Mouse (Mus musculus) ZHBTc4 (cell line): ENCODE measurements around the gene Cpb2.

ENCODE experiments used
- DNase-seq: peaks from one replicate; pipeline ENCODE4 v3.0.0-alpha.2; 2011; ENCODE audit warnings: low read depth, low spot score

The Cpb2 gene

DNA sequence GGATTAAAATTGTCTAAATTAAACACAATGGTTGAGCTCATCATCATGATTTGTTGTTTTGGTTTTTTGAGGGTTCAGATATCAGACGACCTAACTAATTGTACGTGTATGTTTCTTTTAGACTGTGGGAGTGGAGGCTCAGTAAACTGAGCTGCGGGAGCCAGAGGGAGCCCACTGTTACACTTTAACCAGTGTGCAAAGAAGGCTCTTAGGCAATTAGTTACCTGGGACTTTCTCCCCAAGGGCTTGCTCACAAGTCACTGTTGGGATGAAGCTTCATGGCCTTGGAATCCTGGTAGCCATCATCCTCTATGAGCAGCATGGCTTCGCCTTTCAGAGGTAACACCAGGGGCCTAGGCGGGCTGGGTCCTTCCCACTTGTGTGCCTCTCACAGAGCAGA is at the start of gene Cpb2:
TSS of gene Cpb2 (plus strand) at position 201 of the 400 bp plus-strand sequence.
- no peak for DNase-seq

GRCm38 (mm10) chr14:75192427-75192826 is 49.7 kb upstream of the Cpb2 start:
- DNase-seq, result no peak

DNA sequence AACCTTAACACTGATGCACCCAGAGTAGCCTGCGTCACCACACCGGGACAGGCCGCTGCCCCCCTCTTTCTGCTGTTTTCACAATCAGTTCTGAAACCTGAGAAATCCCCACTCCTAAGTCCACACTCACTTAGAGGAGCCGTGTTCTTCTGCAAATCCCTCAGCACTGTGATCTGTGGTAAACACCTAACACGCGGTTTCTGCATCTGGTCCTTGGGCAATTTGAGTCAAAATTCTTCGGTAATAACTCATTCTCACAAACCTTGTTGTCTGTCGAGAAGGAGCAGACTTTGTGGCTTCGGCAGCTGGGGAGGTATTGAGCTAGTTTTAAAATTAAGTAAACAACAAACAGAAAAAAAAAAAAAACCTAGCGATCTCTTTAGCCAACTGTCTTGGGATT is 49.2 kb upstream of the Cpb2 start:
- no peak for DNase-seq

GRCm38 (mm10) chr14:75195530-75195929 is 46.6 kb upstream of the Cpb2 start:
- DNase-seq, result no peak

DNA sequence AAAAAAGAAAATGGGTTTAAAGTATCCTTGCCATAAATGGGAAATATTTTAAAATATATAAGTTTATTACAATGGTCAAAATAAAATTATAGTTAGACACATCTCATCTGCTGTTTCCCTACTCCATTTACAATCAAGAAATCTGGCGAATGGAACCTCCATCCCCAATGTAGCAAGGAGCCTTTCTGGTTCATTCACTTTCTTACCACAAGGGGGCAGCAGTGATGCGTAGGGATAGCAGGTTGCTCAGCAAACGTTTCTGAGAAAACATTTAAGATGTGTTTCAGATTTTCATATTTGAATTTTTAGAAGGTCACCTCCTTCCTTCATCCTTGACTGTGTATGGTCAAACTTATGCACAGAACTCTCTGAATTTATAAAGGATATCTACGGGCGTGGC is 45.1 kb upstream of the Cpb2 start:
- peak; percentile 51 for DNase-seq

DNA sequence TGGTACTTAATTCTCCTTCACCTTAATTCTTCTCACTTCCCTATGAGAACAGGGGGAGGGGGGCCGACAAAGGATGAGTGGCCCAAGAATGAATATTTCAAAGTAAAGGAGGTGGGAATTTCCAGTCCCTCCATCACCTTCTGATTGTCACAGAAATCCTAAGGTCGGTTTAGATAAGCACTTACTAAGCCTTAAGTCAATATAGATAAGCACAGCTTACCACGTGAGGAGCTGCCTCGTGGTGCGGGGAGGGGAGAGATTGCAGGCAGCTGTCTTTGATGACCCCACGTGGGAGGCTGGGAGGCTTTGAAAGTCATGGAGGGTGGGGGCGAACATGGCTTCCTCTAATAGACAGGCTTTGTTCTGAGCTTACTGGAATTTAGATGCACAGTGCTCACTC is 44.4 kb upstream of the Cpb2 start:
- DNase-seq, result peak; percentile 5

- no peak for DNase-seq
Measured at GRCm38 (mm10) chr14:75205363-75206051, 36.6 kb upstream of the Cpb2 start.

GRCm38 (mm10) chr14:75206307-75206706 is 35.8 kb upstream of the Cpb2 start:
- no peak for DNase-seq

DNA sequence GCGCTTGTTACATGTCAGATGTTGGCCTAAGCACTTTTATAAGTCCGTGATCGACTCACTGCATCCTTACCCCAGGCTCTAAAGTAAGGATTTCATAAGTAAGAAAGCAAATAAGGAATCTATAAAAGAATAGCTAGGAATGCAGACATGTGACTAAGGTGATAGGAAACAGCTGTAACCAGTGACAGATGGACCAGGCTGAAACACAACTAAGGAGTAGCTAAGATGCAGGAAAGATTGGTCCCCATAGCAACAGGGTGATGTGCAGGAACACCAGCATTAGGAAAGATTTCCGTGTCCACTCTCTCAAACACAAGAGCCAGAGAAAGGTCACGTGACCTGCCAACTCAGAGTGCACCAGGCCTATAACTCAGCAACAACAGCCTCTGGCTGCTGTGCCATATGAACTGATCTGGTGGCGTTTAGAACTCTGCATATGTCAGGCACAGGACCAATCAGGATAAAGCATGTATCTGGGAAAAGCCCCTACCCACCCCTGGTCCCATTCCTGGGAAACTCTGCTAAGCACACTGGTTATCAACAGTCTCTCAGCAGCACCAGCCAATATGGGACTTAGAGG is 33.4 kb upstream of the Cpb2 start:
- DNase-seq, result no peak

- no peak for DNase-seq
Measured at GRCm38 (mm10) chr14:75213752-75214151, 28.3 kb upstream of the Cpb2 start.

- no peak for DNase-seq
Measured at GRCm38 (mm10) chr14:75218843-75219242, 23.2 kb upstream of the Cpb2 start.

DNA sequence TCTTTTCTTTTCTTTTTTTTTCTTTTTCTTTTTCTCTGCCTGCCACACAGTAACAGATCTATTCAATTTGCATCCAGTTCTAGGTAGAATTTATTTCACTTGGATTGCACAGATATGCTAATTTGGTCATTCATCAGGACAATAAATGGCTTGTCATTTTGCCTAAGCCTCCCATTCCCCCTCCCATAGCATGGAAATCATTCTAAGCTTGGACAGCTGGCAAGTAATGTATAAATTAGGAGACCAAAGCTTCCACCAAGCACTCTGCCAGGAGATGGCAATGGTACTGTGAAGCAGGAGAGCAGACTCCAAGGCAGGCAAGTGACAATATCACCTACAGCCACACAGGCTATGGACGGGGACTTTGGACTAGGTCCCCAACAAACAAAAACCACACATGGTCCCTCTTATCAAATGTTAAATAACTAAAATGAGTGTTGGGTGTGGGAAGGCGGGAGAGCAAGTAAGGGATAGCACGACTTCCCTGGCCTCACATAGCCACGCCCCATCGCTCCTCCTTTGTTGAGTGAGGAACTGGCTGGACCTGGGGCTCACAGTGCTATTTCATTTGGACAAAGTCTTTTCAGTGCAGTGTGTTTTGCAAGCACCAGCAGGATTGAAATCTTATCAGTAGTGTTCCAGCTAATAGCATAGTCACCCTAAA is 22.7 kb upstream of the Cpb2 start:
- no peak for DNase-seq

GRCm38 (mm10) chr14:75222386-75222785 is 19.7 kb upstream of the Cpb2 start:
- no peak for DNase-seq

GRCm38 (mm10) chr14:75227453-75228084 is 14.5 kb upstream of the Cpb2 start:
- no peak for DNase-seq

GRCm38 (mm10) chr14:75229834-75230233 is 12.3 kb upstream of the Cpb2 start:
- DNase-seq, result peak; percentile 63

- DNase-seq, result no peak
Measured at GRCm38 (mm10) chr14:75233070-75233469, 9.0 kb upstream of the Cpb2 start.

- DNase-seq, result no peak
Measured at GRCm38 (mm10) chr14:75235552-75235951, 6.5 kb upstream of the Cpb2 start.

DNA sequence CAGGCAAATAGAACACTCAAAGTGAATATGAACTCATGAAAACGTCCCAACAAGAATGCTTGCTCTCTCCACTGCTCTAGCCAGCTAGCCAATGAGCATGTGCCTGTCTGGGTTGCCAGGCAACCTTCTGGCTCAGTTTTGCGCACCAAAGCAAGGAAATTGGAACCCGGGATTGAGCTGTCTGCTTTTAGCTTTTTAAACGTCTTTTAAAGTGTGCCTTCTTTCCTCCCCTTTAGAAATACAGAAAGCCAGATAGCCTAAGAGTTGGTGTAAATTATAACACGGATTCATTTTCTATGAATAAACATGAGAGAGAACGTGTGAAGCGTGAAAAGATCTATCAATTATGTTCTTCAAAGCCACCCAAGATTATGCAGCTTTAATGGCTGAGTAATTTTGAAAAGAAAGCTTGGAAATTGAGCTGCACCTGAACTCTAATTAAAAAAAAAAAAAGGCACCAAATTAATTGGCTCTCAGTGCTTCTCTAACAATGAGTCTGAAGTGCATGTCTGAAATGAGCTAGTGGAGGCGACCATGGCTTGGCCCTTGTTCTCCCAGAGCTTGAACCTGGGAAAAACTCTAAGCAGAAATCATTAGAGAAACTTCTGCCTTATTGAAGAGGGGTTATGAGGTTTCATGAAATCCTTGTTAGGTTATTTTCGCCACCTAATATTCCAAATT is 6.0 kb upstream of the Cpb2 start:
- DNase-seq, result no peak

- no peak for DNase-seq
Measured at GRCm38 (mm10) chr14:75236636-75237003, 5.5 kb upstream of the Cpb2 start.

DNA sequence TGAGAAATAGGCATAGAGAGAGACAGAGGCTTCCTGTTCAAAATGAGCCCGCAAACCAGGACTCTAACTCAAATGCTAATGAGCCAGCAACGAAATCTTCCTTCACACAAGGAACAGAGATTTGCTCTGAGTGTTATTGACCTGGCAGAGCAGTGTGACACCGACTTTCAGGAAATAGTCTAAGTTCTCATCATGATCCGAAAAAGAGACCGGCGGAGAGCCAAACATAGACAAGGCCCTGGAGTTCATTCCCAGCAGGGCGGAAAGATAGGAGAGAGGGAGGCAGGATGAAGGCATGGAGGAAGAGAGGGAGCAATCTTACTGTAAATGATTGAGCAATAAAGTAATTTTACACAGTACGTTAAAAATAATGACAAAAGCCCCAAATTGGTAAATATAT is 5.0 kb upstream of the Cpb2 start:
- DNase-seq, result no peak

DNA sequence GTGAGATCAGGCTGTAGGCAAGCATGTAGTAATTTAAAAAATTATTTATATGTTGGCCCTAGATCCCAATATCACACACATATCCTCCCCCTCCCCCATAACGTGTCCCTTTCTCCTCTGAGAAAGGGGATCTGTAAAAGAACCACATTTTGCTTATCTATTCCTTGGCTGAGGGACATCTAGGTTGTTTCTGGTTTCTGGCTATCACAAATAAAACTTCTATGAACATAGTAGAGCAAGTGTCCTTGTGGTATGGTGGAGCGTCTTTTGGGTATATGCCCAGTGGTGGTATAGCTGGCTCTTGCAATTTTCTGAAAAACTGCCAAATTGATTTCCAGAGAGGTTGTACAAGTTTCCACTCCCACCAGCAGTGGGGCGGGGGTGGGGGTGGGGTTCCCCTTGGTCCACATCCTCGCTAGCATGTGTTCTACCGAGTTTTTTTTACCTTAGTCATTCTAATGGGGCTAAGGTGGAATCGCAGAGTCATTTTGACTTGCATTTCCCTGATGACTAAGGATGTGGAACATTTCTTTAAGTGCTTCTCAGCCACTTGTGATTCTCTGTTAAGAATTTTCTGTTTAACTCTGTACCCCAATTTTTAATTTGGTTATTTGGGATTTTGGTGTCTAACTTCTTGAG is 3.9 kb upstream of the Cpb2 start:
- no peak for DNase-seq
